Comparison of ENCODE assay signal across 20 mouse cellular contexts in genomic region chr10:8936369-8936768, GRCm38 (mm10). TPM values are rescaled to one million over a fixed set of nuclear protein-coding genes. Genes with fewer than 3 reads are reported as not detected.
DNase-seq lines count a peak whose midpoint lies in the region; ATAC-seq and TF ChIP-seq lines count a peak whose summit lies in the region.
"Had no signal": no experiment of that assay in that cellular context is flagged by ENCODE, and none has a peak within 500 bp of the region (broad histone marks: within the 10 kb centered on the region; RNA-seq: fewer than 3 reads in every experiment).

No protein-coding gene starts in this region.

- peak overlapping the region; percentile 57 for H3K27ac ChIP-seq in heart, adult 2 months
- H3K27ac ChIP-seq in heart, embryonic 11.5 days (ENCODE audit: low read depth, low read length), result no peak overlapping the region
- H3K27ac ChIP-seq: embryonic facial prominence, embryonic 10.5 days; forebrain, embryonic 15.5 days; hindbrain, embryonic 10.5 days; liver, embryonic 13.5 days; lung, embryonic 15.5 days had no signal

- no peaks in the 10 kb centered on the region for H3K36me3 ChIP-seq in heart, adult 2 months (ENCODE audit: control insufficient read depth, insufficient read depth, low read length)
- H3K36me3 ChIP-seq in heart, embryonic 11.5 days (ENCODE audit: control insufficient read depth, insufficient read depth, low read length), result no peaks in the 10 kb centered on the region
- H3K36me3 ChIP-seq: embryonic facial prominence, embryonic 10.5 days; forebrain, embryonic 15.5 days; hindbrain, embryonic 10.5 days; liver, embryonic 13.5 days; lung, embryonic 15.5 days had no signal

- DNase-seq in heart, adult 2 months, result peak in 1 of 2 experiments; percentile 41
- peak; percentile 22 for DNase-seq in lung, postnatal 10 days
- no peak for DNase-seq in lung, postnatal 14 days
- peak; percentile 37 for DNase-seq in fat pad, adult 2 months (ENCODE audit: extremely low read depth, low read depth, low spot score)
- peak; percentile 57 for DNase-seq in skeletal muscle tissue, adult 2 months (ENCODE audit: low read depth, low spot score)
- no peak for DNase-seq in adrenal gland, adult 8-10 months
- DNase-seq: cerebellum, adult 11 months; cerebellum, postnatal 36 days; layer of hippocampus, postnatal 36 days; liver, embryonic 13.5 days; right cerebral cortex, postnatal 25 days; thymus, postnatal 36 days had no signal

- H3K4me3 ChIP-seq in heart, adult 2 months, result no peak overlapping the region
- H3K4me3 ChIP-seq in heart, embryonic 11.5 days (ENCODE audit: low read depth, low read length), result no peak overlapping the region
- H3K4me3 ChIP-seq: embryonic facial prominence, embryonic 10.5 days; erythroblast, embryonic 14.5 days; forebrain, embryonic 15.5 days; hindbrain, embryonic 10.5 days; liver, embryonic 13.5 days; lung, embryonic 15.5 days; megakaryocyte, embryonic 14.5 days had no signal

- no peaks in the 10 kb centered on the region for H3K79me2 ChIP-seq in heart, adult 2 months (replicated peaks; ENCODE audit: control insufficient read depth, insufficient read depth, low read length)

- H3K4me2 ChIP-seq in heart, embryonic 11.5 days, result no peak overlapping the region
- H3K4me2 ChIP-seq: forebrain, embryonic 15.5 days; liver, embryonic 13.5 days; lung, embryonic 15.5 days had no signal

- no peaks in the 10 kb centered on the region for H3K9me3 ChIP-seq in heart, embryonic 11.5 days (replicated peaks; ENCODE audit: control insufficient read depth, low read length)
- H3K9me3 ChIP-seq: embryonic facial prominence, embryonic 10.5 days; forebrain, embryonic 15.5 days; hindbrain, embryonic 10.5 days; liver, embryonic 13.5 days; lung, embryonic 15.5 days; megakaryocyte, embryonic 14.5 days had no signal

- intact Hi-C loops in heart, adult 2 months (cut with DNase I), result no loop called here

- TF ChIP-seq EP300 in heart, adult 2 months (IDR thresholded peaks at IDR 0.05; ENCODE audit: insufficient read depth, low read depth, low read length), result no peak

- 40% methylated on average over 4 of the region's 4 CpGs for WGBS in heart, adult 2 months
- WGBS in heart, embryonic 11.5 days (ENCODE audit: insufficient replicate concordance), result 85% methylated on average over 4 of the region's 4 CpGs

- no peak overlapping the region for H3K9ac ChIP-seq in heart, adult 2 months (ENCODE audit: low read depth, low read length)
- H3K9ac ChIP-seq in heart, embryonic 11.5 days (ENCODE audit: low read depth, low read length), result no peak overlapping the region
- H3K9ac ChIP-seq: forebrain, embryonic 15.5 days; liver, embryonic 13.5 days; lung, embryonic 15.5 days had no signal

- H3K4me1 ChIP-seq in heart, adult 2 months (ENCODE audit: control insufficient read depth, insufficient read depth, low read length), result peaks cover 4% of the 10 kb centered on the region
- no peaks in the 10 kb centered on the region for H3K4me1 ChIP-seq in heart, embryonic 11.5 days (ENCODE audit: control insufficient read depth, insufficient read depth, low read length)
- H3K4me1 ChIP-seq: forebrain, embryonic 15.5 days; hindbrain, embryonic 10.5 days; liver, embryonic 13.5 days; lung, embryonic 15.5 days had no signal

- TF ChIP-seq POLR2A in heart, adult 2 months (IDR thresholded peaks at IDR 0.05; ENCODE audit: insufficient read depth, low read depth, low read length), result no peak

- no peaks in the 10 kb centered on the region for H3K27me3 ChIP-seq in heart, adult 2 months (ENCODE audit: control insufficient read depth, insufficient read depth, low read length)
- no peaks in the 10 kb centered on the region for H3K27me3 ChIP-seq in heart, embryonic 11.5 days (ENCODE audit: control insufficient read depth, insufficient read depth, low read length)
- H3K27me3 ChIP-seq: liver, embryonic 13.5 days; lung, embryonic 15.5 days; megakaryocyte, embryonic 14.5 days had no signal

- no peak for ATAC-seq in heart, embryonic 11.5 days (replicated peaks; ENCODE audit: insufficient number of reproducible peaks, low FRiP score, low TSS enrichment)
- ATAC-seq: forebrain, embryonic 15.5 days; midbrain, embryonic 16.5 days had no signal

- TF ChIP-seq CTCF in heart, adult 2 months (IDR thresholded peaks at IDR 0.05), result no peak

RNA-seq across cellular contexts. Expression of gene Sash1, which starts 50.5 kb away (rescaled TPM):
- total RNA-seq in heart, adult 2 months (2021), result 10 to 100 TPM; 22.1 to 32.8 TPM
- polyA plus RNA-seq in heart, adult 2 months (2012; rRNA removed), result 10.0 and 15.9 TPM in 2 replicates
- polyA plus RNA-seq in heart, embryonic 11.5 days (2014; fragmentation: Nextera tagmentation; extraction: Ambion mirVana), result 2.2 and 3.6 TPM in 2 replicates
- total RNA-seq in adrenal gland, adult 8-10 months (2022), result 10 to 100 TPM; 24.4 to 37.2 (median 27.9) TPM

Comparison
In these comparisons a context has a peak if more than half of its experiments do, and no peak if none do; other contexts are left out.
1. DNase-seq: peak in lung, postnatal 10 days (single experiment), fat pad, adult 2 months (single experiment) and skeletal muscle tissue, adult 2 months (single experiment); none in lung, postnatal 14 days (single experiment) and adrenal gland, adult 8-10 months (single experiment).